Mouse (Mus musculus): ENCODE data around the gene Adam15. TPM values are rescaled to one million over a fixed set of nuclear protein-coding genes. Genes with fewer than 3 reads are reported as not detected.

The Adam15 gene
- polyA plus RNA-seq, 1 experiment = 96.1 TPM

DNA sequence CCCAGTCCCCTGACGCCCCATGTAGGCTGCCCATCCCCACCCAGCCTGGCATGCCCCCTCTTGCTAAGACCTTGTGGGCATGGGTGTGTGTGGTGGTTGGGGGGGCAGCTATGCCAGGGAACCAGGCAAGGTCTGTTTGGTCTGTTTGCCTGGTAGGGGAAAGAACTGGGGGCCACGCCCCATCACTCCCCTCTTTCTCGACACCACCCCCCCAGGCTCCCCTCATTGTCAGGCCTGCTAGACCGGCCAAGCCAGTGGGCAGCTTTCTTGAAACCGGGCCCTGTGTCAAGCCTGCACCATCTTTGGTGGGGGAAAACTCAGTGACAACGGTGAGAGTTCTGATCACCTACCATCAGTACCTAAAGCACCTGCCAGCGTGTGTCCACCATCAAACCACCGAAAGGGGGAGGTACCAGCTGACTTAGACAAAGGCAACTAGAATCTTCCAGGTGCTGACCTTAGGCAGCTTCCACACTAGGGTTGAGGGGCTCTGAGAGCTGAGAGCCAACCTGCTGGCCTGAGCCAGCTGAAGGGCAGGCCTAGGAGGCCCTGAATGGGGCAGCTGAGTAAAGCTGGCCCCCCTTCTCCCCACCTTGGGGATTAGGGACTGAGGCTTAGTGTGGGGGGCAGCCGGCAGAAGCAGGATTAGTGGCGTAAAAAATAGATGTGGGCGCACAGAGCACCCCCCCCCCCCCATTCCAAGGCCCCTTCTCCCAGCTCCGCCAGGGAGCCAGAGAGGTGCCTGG lies 34.7 kb upstream of the Adam15 start:
- DNase-seq (ENCODE audit: low spot score) = peak; percentile 54

GRCm38 (mm10) chr3:89383651-89384255 lies 34.0 kb upstream of the Adam15 start:
- no peak for DNase-seq (ENCODE audit: low spot score)

- DNase-seq (ENCODE audit: low spot score) = no peak
Measured at GRCm38 (mm10) chr3:89382950-89383349, 33.2 kb upstream of the Adam15 start.

- DNase-seq (ENCODE audit: low spot score) = no peak
Measured at GRCm38 (mm10) chr3:89382033-89382882, 32.5 kb upstream of the Adam15 start.

DNA sequence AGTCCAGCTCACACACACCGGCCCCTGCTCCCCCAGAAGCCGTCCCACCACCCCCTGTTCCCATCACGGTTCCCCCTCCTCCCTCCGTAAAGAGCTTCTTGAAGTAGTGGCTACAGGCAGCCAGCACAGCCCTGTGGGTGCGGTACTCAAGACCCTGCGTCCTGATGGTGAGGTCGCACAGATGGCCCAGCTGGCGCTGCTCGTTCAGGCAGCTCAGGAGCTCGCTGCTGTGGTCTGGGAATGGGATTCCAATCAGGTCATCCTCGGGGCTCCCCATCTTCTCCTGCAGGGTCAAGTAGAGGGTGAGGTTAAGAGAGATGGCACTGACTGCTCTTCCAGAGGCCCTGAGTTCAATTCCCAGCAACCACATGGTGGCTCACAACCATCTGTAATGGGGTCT lies 31.4 kb upstream of the Adam15 start:
- DNase-seq (ENCODE audit: low spot score) = no peak

DNA sequence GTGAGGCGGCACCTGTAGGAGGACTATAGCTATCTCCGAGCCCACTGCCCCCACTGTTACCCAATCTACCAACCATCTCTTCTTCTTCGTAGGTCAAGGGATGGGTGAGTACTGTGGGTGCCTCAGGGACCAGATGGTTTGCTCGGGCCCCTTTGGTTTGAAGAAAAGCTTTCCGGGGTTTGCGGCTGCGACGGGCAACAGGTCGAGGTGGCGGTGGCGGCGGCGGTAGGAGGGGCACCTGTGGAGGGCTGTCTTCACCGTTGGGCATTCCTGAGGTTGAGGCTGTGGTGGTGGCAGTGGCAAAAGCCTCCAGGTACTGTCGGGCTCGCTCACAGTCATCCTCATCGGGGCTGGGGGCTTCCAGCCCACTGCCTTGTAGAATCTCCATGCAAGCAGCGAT lies 30.9 kb upstream of the Adam15 start:
- DNase-seq (ENCODE audit: low spot score) = no peak

- DNase-seq (ENCODE audit: low spot score) = no peak
Measured at GRCm38 (mm10) chr3:89380291-89380690, 30.5 kb upstream of the Adam15 start.

- DNase-seq (ENCODE audit: low spot score) = no peak
Measured at GRCm38 (mm10) chr3:89379388-89380131, 29.8 kb upstream of the Adam15 start.

DNA sequence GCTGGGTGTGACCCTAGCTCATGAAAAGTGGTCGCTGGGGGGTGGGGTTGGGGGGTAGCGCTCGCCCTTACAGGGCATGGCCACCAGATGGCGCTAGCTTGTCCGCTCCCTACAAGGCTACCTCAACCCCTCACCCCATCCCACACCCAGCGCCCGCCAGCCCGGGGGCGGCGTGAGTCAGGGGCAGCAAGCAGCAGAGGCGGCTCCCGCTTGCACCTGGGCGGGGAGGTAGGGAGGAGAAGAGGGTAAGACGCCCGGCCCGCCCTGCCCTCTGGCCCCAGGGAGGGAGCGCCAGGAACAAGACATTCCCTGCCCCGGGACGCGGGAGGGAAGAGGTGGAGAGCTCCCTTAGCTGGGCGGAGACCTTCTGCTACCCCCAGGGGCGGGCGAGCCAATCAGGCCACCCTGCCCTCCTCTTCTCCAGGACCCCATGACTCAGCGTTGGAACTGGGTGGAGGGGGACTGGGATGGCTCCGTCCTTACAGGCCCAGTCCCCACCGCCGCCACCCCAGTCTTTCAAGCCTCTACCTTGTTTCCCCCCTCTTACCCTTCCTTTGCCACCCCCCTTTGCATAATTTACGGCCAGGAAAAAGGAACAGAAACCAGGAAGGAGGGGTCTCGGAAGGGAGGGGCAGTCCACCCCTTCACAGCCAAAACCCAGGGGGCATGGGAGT lies 28.7 kb upstream of the Adam15 start:
- peak; percentile 82 for DNase-seq (ENCODE audit: low spot score)

DNA sequence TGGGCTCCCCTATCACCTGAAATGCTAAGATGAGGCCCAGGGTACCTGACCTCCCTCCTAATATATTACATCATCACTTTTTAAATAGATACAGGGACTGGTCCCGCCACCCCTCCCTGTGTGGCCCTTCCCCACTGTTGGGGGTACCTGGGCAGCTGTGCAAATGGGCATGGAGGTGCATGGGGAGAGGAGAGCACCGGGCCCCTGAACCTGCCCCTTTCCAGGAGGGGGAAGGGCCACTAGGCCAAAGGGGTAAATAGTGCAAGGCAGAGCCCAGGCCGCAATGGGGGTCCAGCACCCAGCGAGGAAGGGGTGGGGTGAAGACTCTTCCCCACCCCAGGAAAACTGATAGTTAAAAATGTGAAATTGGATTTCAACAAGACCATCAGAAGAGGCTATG lies 28.0 kb upstream of the Adam15 start:
- no peak for DNase-seq (ENCODE audit: low spot score)

GRCm38 (mm10) chr3:89373581-89374231 lies 23.9 kb upstream of the Adam15 start:
- no peak for DNase-seq (ENCODE audit: low spot score)

DNA sequence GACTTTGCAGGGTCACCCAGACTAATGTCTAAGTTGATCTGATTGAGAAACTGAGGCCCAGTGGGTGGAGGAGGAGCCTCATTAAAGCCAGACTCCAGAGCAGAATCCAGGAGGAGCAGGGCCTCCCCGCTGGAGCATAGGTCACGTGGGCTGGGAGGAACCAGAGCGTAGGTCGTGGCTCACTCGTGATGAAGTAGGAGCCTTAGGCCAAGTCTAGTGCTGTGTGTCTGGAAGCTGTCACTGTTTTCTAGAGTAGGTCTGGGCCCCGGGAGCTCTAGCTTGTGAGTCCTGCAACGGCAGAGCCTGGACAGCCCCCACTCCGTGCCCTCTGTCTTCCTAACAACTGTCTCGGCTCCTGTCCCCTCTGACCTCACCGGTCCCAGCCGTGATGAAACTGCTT lies 17.5 kb upstream of the Adam15 start:
- no peak for DNase-seq (ENCODE audit: low spot score)

DNA sequence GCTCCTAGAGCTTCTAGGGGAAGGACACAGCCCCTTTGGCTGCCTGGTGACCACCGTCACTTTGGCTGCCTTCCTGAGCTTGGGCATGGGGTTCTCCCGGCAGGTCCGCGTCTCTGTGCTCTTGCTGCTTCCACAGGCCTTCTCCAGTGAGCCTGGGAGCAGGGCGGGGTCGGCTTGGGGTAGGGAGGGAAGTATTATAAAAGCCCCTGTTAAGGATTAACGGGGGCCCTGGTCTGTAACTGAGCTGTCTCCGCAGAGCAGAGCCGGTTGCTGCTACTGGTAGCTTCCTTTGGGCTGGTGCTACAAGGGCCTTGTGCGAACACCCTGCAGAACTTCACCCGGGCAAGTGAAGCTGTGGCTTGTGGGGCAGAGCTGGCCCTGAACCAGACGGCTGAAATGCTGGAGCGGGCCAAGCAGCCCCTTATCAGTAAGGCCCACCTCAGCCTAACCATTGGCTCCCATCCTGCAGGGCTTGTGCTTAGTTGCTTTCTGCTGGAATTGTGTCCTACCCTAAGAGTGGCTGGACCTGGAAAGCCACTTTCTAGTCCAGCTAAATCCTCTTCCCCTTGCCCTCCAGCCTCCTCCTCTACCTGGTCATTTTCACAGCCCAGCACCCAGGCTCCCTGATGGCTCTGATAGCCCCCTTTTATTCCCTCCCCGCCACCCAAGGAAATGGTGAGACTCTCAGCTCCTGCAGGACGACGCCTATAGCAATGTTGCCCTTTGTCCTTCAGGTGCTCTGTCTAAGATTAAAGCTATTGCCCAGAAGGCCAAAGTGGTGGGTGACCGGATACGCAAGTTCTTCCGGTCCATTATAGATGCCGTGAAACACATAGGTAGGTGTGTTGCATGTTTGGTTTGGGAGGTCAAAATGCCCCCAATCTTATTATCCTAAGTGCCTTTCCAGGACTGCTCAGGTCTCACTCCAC lies 16.0 kb upstream of the Adam15 start:
- no peak for DNase-seq (ENCODE audit: low spot score)

GRCm38 (mm10) chr3:89365153-89365485 lies 15.3 kb upstream of the Adam15 start, which contains the start of gene Dcst1:
TSS of gene Dcst1 (minus strand) at chr3:89365253.
- no peak for DNase-seq (ENCODE audit: low spot score)

DNA sequence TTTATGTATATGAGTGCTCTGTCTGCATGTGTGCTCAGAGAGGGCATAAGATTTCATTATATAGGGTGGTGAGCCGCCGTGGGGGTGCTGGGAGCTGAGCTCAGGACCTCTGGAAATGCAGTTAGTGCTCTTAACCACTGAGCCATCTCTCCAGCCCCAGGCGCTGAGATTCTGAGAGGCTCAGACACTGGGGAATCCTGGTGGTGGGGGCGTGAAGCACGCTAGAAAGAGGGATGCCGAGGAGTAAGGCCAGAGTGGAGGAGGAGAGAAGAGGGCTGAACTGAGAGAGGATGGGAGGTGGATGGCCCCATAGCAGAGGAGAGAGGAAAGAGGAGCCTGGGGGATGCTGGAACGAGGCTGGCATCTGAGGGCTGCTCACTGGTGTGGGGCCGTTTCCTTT lies 14.8 kb upstream of the Adam15 start:
- no peak for DNase-seq (ENCODE audit: low spot score)

GRCm38 (mm10) chr3:89361675-89362074 lies 11.9 kb upstream of the Adam15 start, which contains the start of gene Dcst2:
TSS of gene Dcst2 (plus strand) at chr3:89361975.
- no peak for DNase-seq (ENCODE audit: low spot score)

DNA sequence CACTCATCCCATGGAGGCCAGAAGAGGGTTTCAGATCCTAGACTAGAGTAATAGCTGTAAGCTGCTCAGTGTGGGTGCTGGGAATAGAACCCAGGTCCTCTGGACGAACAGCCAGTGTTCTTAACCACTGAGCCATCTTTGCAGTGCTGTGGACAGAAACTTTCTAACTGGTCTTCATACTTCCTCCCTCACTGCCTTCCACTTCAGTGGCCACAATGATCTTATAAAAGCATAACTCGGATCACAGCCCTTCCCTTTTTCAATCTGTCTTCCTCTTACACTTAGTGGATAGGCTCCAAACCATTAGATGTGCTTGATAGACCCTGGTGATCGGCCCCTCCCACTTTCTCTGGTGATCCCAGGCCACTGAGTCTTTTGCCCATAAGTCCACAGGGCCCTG lies 10.4 kb upstream of the Adam15 start:
- no peak for DNase-seq (ENCODE audit: low spot score)

DNA sequence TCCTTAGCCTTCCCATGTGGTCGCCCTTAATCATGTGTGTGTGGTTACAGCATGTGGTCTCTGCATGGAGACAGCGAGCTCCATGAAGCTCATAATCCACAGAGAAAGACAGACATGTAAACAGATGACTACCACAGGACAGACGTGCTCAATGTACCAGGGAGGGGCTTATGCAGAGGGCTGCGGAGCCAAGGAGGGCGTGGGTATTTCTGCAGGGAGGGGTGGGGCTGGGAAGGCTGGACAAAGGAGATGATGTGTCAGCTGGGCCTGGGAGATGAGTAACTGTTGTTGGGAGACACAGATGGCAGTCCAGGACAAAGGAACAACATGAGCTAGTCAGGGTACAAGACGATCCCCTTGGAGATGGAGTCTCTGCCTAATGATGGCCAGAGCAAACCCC lies 9.8 kb upstream of the Adam15 start:
- DNase-seq (ENCODE audit: low spot score) = no peak

GRCm38 (mm10) chr3:89356029-89356428 lies 6.2 kb upstream of the Adam15 start:
- DNase-seq (ENCODE audit: low spot score) = no peak

- DNase-seq (ENCODE audit: low spot score) = no peak
Measured at GRCm38 (mm10) chr3:89355512-89355902, 5.7 kb upstream of the Adam15 start.
